ENCODE assay signal across 8 mouse cellular contexts in genomic region chr12:21204701-21205312, GRCm38 (mm10).
DNase-seq lines count a peak whose midpoint lies in the region; ATAC-seq and TF ChIP-seq lines count a peak whose summit lies in the region.
"Had no signal": no experiment of that assay in that cellular context is flagged by ENCODE, and none has a peak within 500 bp of the region (broad histone marks: within the 10 kb centered on the region; RNA-seq: fewer than 3 reads in every experiment).

No protein-coding gene starts in this region.

- peaks cover 26% of the 10 kb centered on the region; the same call in 1 of the 2 replicates for H3K4me1 ChIP-seq in heart, postnatal 0 days (ENCODE audit: control insufficient read depth, insufficient read depth)
- peaks cover 24% of the 10 kb centered on the region for H3K4me1 ChIP-seq in neural tube, embryonic 13.5 days (replicated peaks)

- no peak overlapping the region for H3K4me2 ChIP-seq in heart, postnatal 0 days (ENCODE audit: low read depth, low read length)
- H3K4me2 ChIP-seq in neural tube, embryonic 13.5 days: no peak overlapping the region
- H3K4me2 ChIP-seq: liver, embryonic 13.5 days had no signal

- peak; percentile 71 for TF ChIP-seq EP300 in heart, postnatal 0 days (IDR thresholded peaks at IDR 0.05; ENCODE audit: low read depth)

- no peak overlapping the region for H3K4me3 ChIP-seq in heart, postnatal 0 days (ENCODE audit: low read depth, low read length)
- no peak overlapping the region for H3K4me3 ChIP-seq in neural tube, embryonic 13.5 days
- H3K4me3 ChIP-seq: liver, embryonic 13.5 days had no signal

- peak overlapping the region; percentile 48 for H3K27ac ChIP-seq in heart, postnatal 0 days (ENCODE audit: low read depth)
- peak overlapping the region; percentile 70 for H3K27ac ChIP-seq in neural tube, embryonic 13.5 days (replicated peaks)
- H3K27ac ChIP-seq: liver, embryonic 13.5 days had no signal

- peaks cover 21% of the 10 kb centered on the region for H3K36me3 ChIP-seq in heart, postnatal 0 days (replicated peaks; ENCODE audit: control insufficient read depth, insufficient read depth, low read length)
- peaks cover 59% of the 10 kb centered on the region for H3K36me3 ChIP-seq in neural tube, embryonic 13.5 days

- H3K9ac ChIP-seq in heart, postnatal 0 days (replicated peaks; ENCODE audit: low read depth, low read length): no peak overlapping the region
- no peak overlapping the region for H3K9ac ChIP-seq in neural tube, embryonic 13.5 days
- H3K9ac ChIP-seq: liver, embryonic 13.5 days had no signal

- peak; percentile 63 for DNase-seq in testis, postnatal 10 days (ENCODE audit: low spot score)
- no peak for DNase-seq in testis, postnatal 14 days (ENCODE audit: low spot score)
- DNase-seq in heart, postnatal 0 days (ENCODE audit: low spot score): peak; percentile 70
- peak; percentile 72 for DNase-seq in kidney, postnatal 25 days
- DNase-seq in spleen, adult 12 weeks (ENCODE audit: low spot score): no peak
- DNase-seq: liver, embryonic 13.5 days had no signal

- whole genome bisulfite sequencing in heart, postnatal 0 days: 20% methylated on average over 11 of the region's 11 CpGs
- WGBS in neural tube, embryonic 13.5 days: 18% methylated on average over 11 of the region's 11 CpGs

- no peaks in the 10 kb centered on the region for H3K27me3 ChIP-seq in heart, postnatal 0 days (ENCODE audit: control insufficient read depth, insufficient read depth, low read length)
- no peaks in the 10 kb centered on the region for H3K27me3 ChIP-seq in neural tube, embryonic 13.5 days
- H3K27me3 ChIP-seq: liver, embryonic 13.5 days had no signal

- H3K9me3 ChIP-seq in heart, postnatal 0 days (replicated peaks; ENCODE audit: control insufficient read depth, low read length): no peaks in the 10 kb centered on the region
- H3K9me3 ChIP-seq in neural tube, embryonic 13.5 days: no peaks in the 10 kb centered on the region
- H3K9me3 ChIP-seq: liver, embryonic 13.5 days had no signal

- TF ChIP-seq CTCF in heart, postnatal 0 days (IDR thresholded peaks at IDR 0.05; ENCODE audit: low read depth): no peak

- peak; percentile 70 for ATAC-seq in erythroblast, adult 5-6 weeks (replicated peaks; ENCODE audit: low FRiP score, poor library complexity, severe bottlenecking)
- peak; percentile 79 for ATAC-seq in heart, postnatal 0 days (ENCODE audit: insufficient read depth, low read depth)
- ATAC-seq in neural tube, embryonic 13.5 days (ENCODE audit: low read depth): peak; percentile 60

Comparison
In these comparisons a context has a peak if more than half of its experiments do, and no peak if none do; other contexts are left out.
1. DNase-seq: peak in testis, postnatal 10 days (single experiment), heart, postnatal 0 days (single experiment) and kidney, postnatal 25 days (2 of 2); none in testis, postnatal 14 days (single experiment) and spleen, adult 12 weeks (single experiment).
2. Peak in every context shown above with its lines, with median percentiles within 50 percentile points of each other: ATAC-seq.